Mouse (Mus musculus) MEL (cell line): ENCODE data around the gene Olfr164. TPM values are rescaled to one million over a fixed set of nuclear protein-coding genes. Genes with fewer than 3 reads are reported as not detected.

Experiments used
- DNase-seq: peaks from one replicate; pipeline ENCODE4 v3.0.0; 2011; ENCODE audit warnings: low read depth, low spot score
- H3K27ac ChIP-seq: 2 replicates; pipeline ENCODE4 v1.5.1; 2012; ENCODE audit warnings: low read depth, mild to moderate bottlenecking, control low read depth, low read length, moderate library complexity; ENCODE audit not compliant: control insufficient read depth
- H3K27me3 ChIP-seq, 2 experiments: fragments of 150-350 bp in 1 of 2; sonication (generic) in 1 of 2; 2 replicates each; pipeline ENCODE4 v1.6.1; 2012; ENCODE audit warnings: low read length in 2 of 2, mild to moderate bottlenecking in 2 of 2, improper control_type of control experiment in 1 of 2, moderate library complexity in 1 of 2; ENCODE audit not compliant: insufficient read depth in 2 of 2, control insufficient read depth in 1 of 2
- H3K36me3 ChIP-seq, 2 experiments: 2 replicates each; pipeline ENCODE4 v1.6.1; 2012 to 2014; ENCODE audit warnings: low read length in 2 of 2, improper control_type of control experiment in 1 of 2, inconsistent platforms in 1 of 2, mild to moderate bottlenecking in 1 of 2; ENCODE audit not compliant: insufficient read depth in 2 of 2, control insufficient read depth in 1 of 2
- H3K4me1 ChIP-seq, 2 experiments: fragments of 150-350 bp in 1 of 2; sonication (generic) in 1 of 2; 2 replicates each; pipeline ENCODE4 v1.6.1; 2012; ENCODE audit warnings: low read length in 2 of 2, improper control_type of control experiment in 1 of 2, mild to moderate bottlenecking in 1 of 2; ENCODE audit not compliant: insufficient read depth in 2 of 2, control insufficient read depth in 1 of 2
- H3K4me3 ChIP-seq, 2 experiments: fragments of 150-350 bp in 1 of 2; sonication (generic) in 1 of 2; 2 replicates each; pipeline ENCODE4 v1.5.1; 2012; ENCODE audit warnings: low read depth in 2 of 2, low read length in 2 of 2, mild to moderate bottlenecking in 2 of 2, moderate library complexity in 2 of 2, control low read depth in 1 of 2, improper control_type of control experiment in 1 of 2; ENCODE audit not compliant: control insufficient read depth in 1 of 2, insufficient read depth in 1 of 2
- H3K79me2 ChIP-seq: 2 replicates; pipeline ENCODE4 v1.6.1; 2012; ENCODE audit warnings: mild to moderate bottlenecking, low read length, moderate library complexity; ENCODE audit not compliant: control insufficient read depth, poor library complexity, insufficient read depth
- H3K9ac ChIP-seq: 2 replicates; pipeline ENCODE4 v1.6.1; 2012; ENCODE audit warnings: low read depth, mild to moderate bottlenecking, control low read depth, low read length, moderate library complexity; ENCODE audit not compliant: control insufficient read depth, poor library complexity, severe bottlenecking
- H3K9me3 ChIP-seq: fragments of 150-350 bp; sonication (generic); replicated peaks from 2 replicates; pipeline ENCODE4 v1.6.1; 2012; ENCODE audit warnings: mild to moderate bottlenecking, low read length, improper control_type of control experiment, moderate library complexity; ENCODE audit not compliant: insufficient read depth
- BHLHE40 ChIP-seq: IDR thresholded peaks from 2 replicates; pipeline ENCODE4 v1.6.1; 2012; ENCODE audit warnings: low read depth, mild to moderate bottlenecking, inconsistent platforms, low read length, improper control_type of control experiment, borderline replicate concordance
- CHD2 ChIP-seq: IDR thresholded peaks from 2 replicates; pipeline ENCODE4 v1.6.1; 2011; ENCODE audit warnings: low read length, improper control_type of control experiment
- ELF1 ChIP-seq: IDR thresholded peaks from 2 replicates; pipeline ENCODE4 v1.6.1; 2014; ENCODE audit warnings: low read depth, mild to moderate bottlenecking, inconsistent platforms, low read length, improper control_type of control experiment, moderate library complexity
- ETS1 ChIP-seq: IDR thresholded peaks from 2 replicates; pipeline ENCODE4 v1.6.1; 2012; ENCODE audit warnings: low read depth, mild to moderate bottlenecking, inconsistent platforms, low read length, improper control_type of control experiment, moderate library complexity
- HCFC1 ChIP-seq: IDR thresholded peaks from 2 replicates; pipeline ENCODE4 v1.6.1; 2012; ENCODE audit warnings: low read depth, mild to moderate bottlenecking, inconsistent platforms, low read length, improper control_type of control experiment, moderate library complexity
- JUND ChIP-seq: IDR thresholded peaks from 2 replicates; pipeline ENCODE4 v1.6.1; 2011; ENCODE audit warnings: low read depth, mild to moderate bottlenecking, improper control_type of control experiment, low read length
- KAT2A ChIP-seq: conservative IDR thresholded peaks from 2 replicates; pipeline ENCODE4 v1.6.1; 2012; ENCODE audit warnings: low read depth, low read length, improper control_type of control experiment, inconsistent platforms
- MAFK ChIP-seq: IDR thresholded peaks from 2 replicates; pipeline ENCODE4 v1.6.1; 2011; ENCODE audit warnings: low read depth, mild to moderate bottlenecking, low read length, improper control_type of control experiment, borderline replicate concordance
- MAX ChIP-seq: IDR thresholded peaks from 2 replicates; pipeline ENCODE4 v1.6.1; 2011; ENCODE audit warnings: low read length, improper control_type of control experiment
- MAZ ChIP-seq: IDR thresholded peaks from 2 replicates; pipeline ENCODE4 v1.6.1; 2012; ENCODE audit warnings: low read depth, mild to moderate bottlenecking, inconsistent platforms, low read length, improper control_type of control experiment
- MEF2A ChIP-seq: IDR thresholded peaks from 2 replicates; pipeline ENCODE4 v1.6.1; 2014; ENCODE audit warnings: low read depth, mild to moderate bottlenecking, inconsistent platforms, low read length, improper control_type of control experiment; ENCODE audit not compliant: poor library complexity, insufficient replicate concordance, severe bottlenecking; ENCODE audit errors: extremely low read depth
- MXI1 ChIP-seq: IDR thresholded peaks from 2 replicates; pipeline ENCODE4 v1.6.1; 2011; ENCODE audit warnings: mild to moderate bottlenecking, low read depth, low read length, improper control_type of control experiment
- MYB ChIP-seq: IDR thresholded peaks from 2 replicates; pipeline ENCODE4 v1.6.1; 2011; ENCODE audit warnings: mild to moderate bottlenecking, low read depth, low read length, improper control_type of control experiment
- MYC ChIP-seq: IDR thresholded peaks from 2 replicates; pipeline ENCODE4 v1.6.1; 2011; ENCODE audit warnings: low read depth, mild to moderate bottlenecking, low read length, improper control_type of control experiment, moderate library complexity
- NELFE ChIP-seq: IDR thresholded peaks from 2 replicates; pipeline ENCODE4 v1.6.1; 2011; ENCODE audit warnings: low read depth, low read length, improper control_type of control experiment
- POLR2A ChIP-seq, 2 experiments: IDR thresholded peaks; 2 replicates each; pipeline ENCODE4 v1.6.1; 2011 to 2012; ENCODE audit warnings: low read length in 2 of 2, mild to moderate bottlenecking in 2 of 2, control low read depth in 1 of 2, improper control_type of control experiment in 1 of 2, low read depth in 1 of 2, moderate library complexity in 1 of 2; ENCODE audit not compliant: control insufficient read depth in 1 of 2, insufficient read depth in 1 of 2, poor library complexity in 1 of 2
- POLR2AphosphoS2 ChIP-seq: IDR thresholded peaks from 2 replicates; pipeline ENCODE4 v1.6.1; 2011; ENCODE audit warnings: low read length, improper control_type of control experiment
- POLR2AphosphoS5 ChIP-seq: IDR thresholded peaks from 2 replicates; pipeline ENCODE4 v1.6.1; 2012; ENCODE audit warnings: low read depth, borderline replicate concordance, mild to moderate bottlenecking, inconsistent platforms, low read length, moderate library complexity, mixed read lengths
- RAD21 ChIP-seq: IDR thresholded peaks from 2 replicates; pipeline ENCODE4 v1.6.1; 2011; ENCODE audit warnings: mild to moderate bottlenecking, low read depth, low read length, improper control_type of control experiment
- RCOR1 ChIP-seq: IDR thresholded peaks from 2 replicates; pipeline ENCODE4 v1.6.1; 2012; ENCODE audit warnings: low read depth, mild to moderate bottlenecking, inconsistent platforms, low read length, improper control_type of control experiment
- SIN3A ChIP-seq: IDR thresholded peaks from 2 replicates; pipeline ENCODE4 v1.6.1; 2012; ENCODE audit warnings: low read length, improper control_type of control experiment, inconsistent platforms
- SMC3 ChIP-seq: IDR thresholded peaks from 2 replicates; pipeline ENCODE4 v1.6.1; 2011; ENCODE audit warnings: low read depth, low read length, improper control_type of control experiment
- TAL1 ChIP-seq: IDR thresholded peaks from 2 replicates; pipeline ENCODE4 v1.6.1; 2012; ENCODE audit warnings: mild to moderate bottlenecking, inconsistent platforms, low read length, moderate library complexity, mixed read lengths
- USF1 ChIP-seq: IDR thresholded peaks from 2 replicates; pipeline ENCODE4 v1.6.1; 2014; ENCODE audit warnings: low read depth, mild to moderate bottlenecking, inconsistent platforms, low read length, improper control_type of control experiment, moderate library complexity
- USF2 ChIP-seq, 2 experiments: IDR thresholded peaks; 2 replicates each; pipeline ENCODE4 v1.6.1; 2011 to 2012; ENCODE audit warnings: improper control_type of control experiment in 2 of 2, low read length in 2 of 2, borderline replicate concordance in 1 of 2, inconsistent platforms in 1 of 2, low read depth in 1 of 2, mild to moderate bottlenecking in 1 of 2; ENCODE audit not compliant: insufficient read depth in 1 of 2
- ZKSCAN1 ChIP-seq: IDR thresholded peaks from 2 replicates; pipeline ENCODE4 v1.6.1; 2012; ENCODE audit warnings: low read depth, mild to moderate bottlenecking, inconsistent platforms, low read length, improper control_type of control experiment, moderate library complexity
- ZMIZ1 ChIP-seq: IDR thresholded peaks from 2 replicates; pipeline ENCODE4 v1.6.1; 2012; ENCODE audit warnings: low read depth, mild to moderate bottlenecking, inconsistent platforms, low read length, improper control_type of control experiment, moderate library complexity
- polyA plus RNA-seq, 2 experiments: library from polyadenylated mRNA; stranded (reverse) in 1 of 2; unstranded in 1 of 2; fragments of >175 nt in 1 of 2; fragments of >200 nt in 1 of 2; gene quantifications; 2 replicates each; pipeline versions ENCODE4 v1.2.1 to v1.2.4; 2012; ENCODE audit warnings: low replicate concordance in 2 of 2, low read depth in 1 of 2; ENCODE audit not compliant: insufficient read length in 2 of 2, insufficient read depth in 1 of 2, missing spikeins in 1 of 2
- total RNA-seq: library from RNA; depleted of rRNA; stranded (reverse); fragments of 300-350 nt; gene quantifications from 2 replicates; pipeline ENCODE4 v1.2.3, GENCODE M21; 2012

Olfr164 gene
- total and polyA plus RNA-seq, 3 experiments, result not detected

GRCm38 (mm10) chr16:19245835-19246234 lies 68.0 kb downstream of the Olfr164 start:
- TF ChIP-seq RAD21 (no peak), POLR2AphosphoS2 (no peak), ZMIZ1 (no peak), POLR2A (IDR thresholded peaks at IDR 0.05; ENCODE audit: control insufficient read depth in 1 of 2, insufficient read depth in 1 of 2, low read depth in 1 of 2, low read length in 2 of 2, poor library complexity in 1 of 2) (no peak), MAZ (no peak), USF2 (IDR thresholded peaks at IDR 0.05; ENCODE audit: borderline replicate concordance in 1 of 2, insufficient read depth in 1 of 2, low read depth in 1 of 2, low read length in 2 of 2) (no peak), HCFC1 (no peak), ZKSCAN1 (no peak), ETS1 (no peak), JUND (no peak), MAX (no peak), RCOR1 (no peak), TAL1 (no peak), MAFK (no peak), MYB (no peak), KAT2A (no peak), NELFE (no peak), USF1 (no peak)
- H3K4me3 ChIP-seq, result no peak overlapping the region
- no peak overlapping the region for H3K9ac ChIP-seq
- no peaks in the 10 kb centered on the region for H3K9me3 ChIP-seq
- H3K27me3 ChIP-seq, result no peaks in the 10 kb centered on the region
- no peak overlapping the region for H3K27ac ChIP-seq
- no peaks in the 10 kb centered on the region for H3K36me3 ChIP-seq
- H3K79me2 ChIP-seq, result no peaks in the 10 kb centered on the region
- no peaks in the 10 kb centered on the region for H3K4me1 ChIP-seq
- DNase-seq, result no peak

- no peak overlapping the region for H3K9ac ChIP-seq
- TF ChIP-seq USF1 (no peak), MXI1 (no peak), SMC3 (no peak), MEF2A (no peak), MAFK (no peak), POLR2A (IDR thresholded peaks at IDR 0.05; ENCODE audit: control insufficient read depth in 1 of 2, insufficient read depth in 1 of 2, low read depth in 1 of 2, low read length in 2 of 2, poor library complexity in 1 of 2) (no peak), ZMIZ1 (no peak), BHLHE40 (no peak), SIN3A (no peak), POLR2AphosphoS2 (no peak), ELF1 (no peak), HCFC1 (no peak), RAD21 (no peak), MYB (no peak), POLR2AphosphoS5 (no peak), TAL1 (no peak), CHD2 (no peak), MYC (no peak)
- no peaks in the 10 kb centered on the region for H3K36me3 ChIP-seq
- no peaks in the 10 kb centered on the region for H3K79me2 ChIP-seq
- H3K4me1 ChIP-seq, result no peaks in the 10 kb centered on the region
- H3K27me3 ChIP-seq, result no peaks in the 10 kb centered on the region
- H3K9me3 ChIP-seq, result no peaks in the 10 kb centered on the region
- no peak overlapping the region for H3K4me3 ChIP-seq
- H3K27ac ChIP-seq, result no peak overlapping the region
- no peak for DNase-seq
These were observed 72.3 kb downstream of the Olfr164 start for GRCm38 (mm10) chr16:19241539-19242025.
